Mouse (Mus musculus): ENCODE results near the gene Hist1h2bp. TPM values are rescaled to one million over a fixed set of nuclear protein-coding genes. Genes with fewer than 3 reads are reported as not detected.
A peak's percentile ranks its signal among the peaks of the same experiment; 100 is the strongest.
"Not testable (repeated sequence)": the region's sequence is repeated elsewhere in the genome, so short reads cannot be mapped to it uniquely, and the experiment has no call there.

Gene Hist1h2bp
- polyA plus RNA-seq, 1 experiment from 2014 or later: 0.52 TPM

DNA sequence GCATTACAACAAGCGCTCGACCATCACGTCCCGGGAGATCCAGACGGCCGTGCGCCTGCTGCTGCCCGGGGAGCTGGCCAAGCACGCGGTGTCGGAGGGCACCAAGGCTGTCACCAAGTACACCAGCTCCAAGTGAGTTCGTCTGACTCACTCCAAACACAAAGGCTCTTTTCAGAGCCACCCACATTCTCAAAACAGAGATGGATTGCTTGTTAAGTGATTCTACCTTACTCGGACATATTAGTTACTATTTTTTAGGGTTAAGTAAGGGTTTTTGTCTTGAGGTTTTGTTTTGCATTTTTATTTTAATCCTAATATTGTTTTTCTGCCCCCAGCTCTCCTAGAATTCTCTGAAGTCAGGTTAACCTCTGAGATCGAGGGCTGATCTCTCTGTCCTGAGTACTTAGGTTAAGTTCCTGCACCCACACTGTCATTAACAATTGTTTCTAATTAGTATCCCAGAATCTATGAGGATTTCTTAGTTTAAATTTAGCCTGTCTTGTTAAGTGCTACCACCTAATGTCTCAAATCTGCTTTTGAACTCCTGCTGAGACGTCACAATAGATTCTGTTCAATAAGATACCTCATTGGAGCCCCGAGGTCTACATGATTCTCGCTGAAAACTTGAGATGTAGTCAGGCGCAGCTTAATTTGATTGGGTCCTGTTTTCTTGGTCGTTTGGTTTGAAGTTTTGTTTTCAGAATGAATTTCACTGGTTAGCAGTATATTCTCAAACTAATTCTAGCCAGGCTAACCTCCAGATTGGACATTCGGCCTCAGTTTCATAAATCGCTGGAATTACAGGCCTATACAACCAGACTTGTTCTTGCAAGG is 716 bp downstream of the Hist1h2bp start:
- H3K4me1 ChIP-seq (replicated peaks): peaks cover 35% of the 10 kb centered on the region
- no peaks in the 10 kb centered on the region for H3K36me3 ChIP-seq
- peak overlapping the region; percentile 39 for H3K4me3 ChIP-seq
- peak overlapping the region; percentile 62 for H3K4me2 ChIP-seq
- no peaks in the 10 kb centered on the region for H3K9me3 ChIP-seq
- 12% methylated on average over 17 of the region's 21 CpGs for WGBS
- H3K9ac ChIP-seq: peak overlapping the region; percentile 58
- peak; percentile 52; the same call in 1 of the 2 replicates for ATAC-seq (ENCODE audit: low read depth)
- H3K27ac ChIP-seq (replicated peaks): peak overlapping the region; percentile 77
- H3K27me3 ChIP-seq: no peaks in the 10 kb centered on the region

DNA sequence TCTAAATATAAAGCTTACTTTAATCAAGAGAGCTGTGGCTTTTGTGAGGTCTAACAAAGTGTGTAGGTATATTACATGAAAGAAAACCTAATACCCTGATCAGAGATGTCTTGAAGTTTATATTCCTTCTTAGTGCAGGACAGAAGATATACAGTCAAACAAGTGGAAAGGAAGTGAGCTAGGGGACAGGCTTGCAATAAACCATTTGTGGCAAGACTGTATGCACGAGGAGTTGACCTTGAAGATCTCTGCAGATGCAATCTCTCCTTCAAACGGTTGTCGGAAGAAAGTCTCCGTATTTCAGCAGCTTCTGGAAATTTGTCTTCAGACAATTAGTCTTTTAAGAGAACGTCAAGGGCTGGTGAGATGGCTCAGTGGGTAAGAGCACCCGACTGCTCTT is 2.7 kb downstream of the Hist1h2bp start:
- H3K4me2 ChIP-seq: no peak overlapping the region
- H3K9ac ChIP-seq: no peak overlapping the region
- ATAC-seq (ENCODE audit: low read depth): no peak
- no peaks in the 10 kb centered on the region for H3K9me3 ChIP-seq
- no peak overlapping the region for H3K27ac ChIP-seq (replicated peaks)
- peaks cover 27% of the 10 kb centered on the region for H3K4me1 ChIP-seq (replicated peaks)
- 54% methylated on average over 6 of the region's 6 CpGs for WGBS
- no peaks in the 10 kb centered on the region for H3K27me3 ChIP-seq
- H3K36me3 ChIP-seq: no peaks in the 10 kb centered on the region
- no peak overlapping the region for H3K4me3 ChIP-seq

DNA sequence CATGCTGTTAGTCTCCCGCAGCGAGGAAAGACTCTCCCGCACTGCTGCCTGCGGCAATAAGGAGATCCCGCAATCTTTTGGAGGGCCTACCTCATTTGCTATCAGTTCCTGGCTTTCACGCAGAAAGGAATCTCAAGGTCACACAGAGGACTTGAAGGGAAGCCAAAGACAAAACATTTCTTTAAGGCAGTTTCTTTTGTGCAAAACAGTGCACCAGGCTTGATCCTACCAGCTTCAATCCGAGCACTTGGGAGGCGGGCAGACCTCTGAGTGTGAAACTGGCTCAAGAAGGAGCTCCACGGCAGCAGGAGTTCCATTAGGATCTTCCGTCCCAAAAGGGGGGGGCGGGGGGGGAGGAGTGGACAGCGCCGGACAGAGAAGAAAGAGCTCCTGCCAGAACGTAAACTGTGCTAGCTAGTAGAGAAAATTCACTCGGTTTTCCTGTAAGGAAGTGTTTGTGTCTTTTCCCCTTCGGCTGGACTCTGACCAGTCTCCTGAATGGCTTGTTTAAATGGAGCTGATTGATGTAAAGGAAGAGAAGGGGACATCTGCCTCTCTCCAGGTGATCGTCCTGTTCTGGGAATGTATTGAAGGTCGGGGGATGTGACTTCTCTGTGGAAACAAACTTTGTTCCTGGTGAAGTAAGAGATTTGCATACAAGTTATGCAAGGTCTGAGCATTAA is 3.5 kb downstream of the Hist1h2bp start:
- peak overlapping the region; percentile 57 for H3K9ac ChIP-seq

GRCm38 (mm10) chr13:21795584-21795983 is 8.3 kb downstream of the Hist1h2bp start:
- Histone ChIP-seq H3K4me3 (no peak overlapping the region), H3K9ac (no peak overlapping the region), H3K27ac (replicated peaks) (no peak overlapping the region), H3K27me3 (no peaks in the 10 kb centered on the region), H3K9me3 (no peaks in the 10 kb centered on the region), H3K4me2 (no peak overlapping the region), H3K4me1 (replicated peaks) (peaks cover 5% of the 10 kb centered on the region), H3K36me3 (no peaks in the 10 kb centered on the region)
- 92% methylated on average over 7 of the region's 7 CpGs for WGBS
- ATAC-seq (ENCODE audit: low read depth): no peak

More for the DNA sequence above, 3.5 kb downstream of the Hist1h2bp start:
- Histone ChIP-seq H3K4me3 (peak overlapping the region; percentile 14; the same call in 1 of the 2 replicates), H3K4me2 (peak overlapping the region; percentile 46), H3K36me3 (no peaks in the 10 kb centered on the region), H3K4me1 (replicated peaks) (peaks cover 25% of the 10 kb centered on the region), H3K9me3 (no peaks in the 10 kb centered on the region), H3K27me3 (no peaks in the 10 kb centered on the region), H3K27ac (replicated peaks) (no peak overlapping the region)
- ATAC-seq (ENCODE audit: low read depth): no peak
- WGBS: 6% methylated on average over 18 of the region's 18 CpGs

- not testable (repeated sequence) for ATAC-seq (ENCODE audit: low read depth); H3K4me1 ChIP-seq (replicated peaks); H3K27ac ChIP-seq (replicated peaks); H3K4me2 ChIP-seq; H3K9me3 ChIP-seq; H3K9ac ChIP-seq; H3K27me3 ChIP-seq; H3K4me3 ChIP-seq; H3K36me3 ChIP-seq
Measured at GRCm38 (mm10) chr13:21797163-21797562, 9.9 kb downstream of the Hist1h2bp start.

- WGBS: no CpG with 5 or more reads among the region's 4 CpGs
- not testable (repeated sequence) for H3K4me3 ChIP-seq; H3K4me2 ChIP-seq; H3K36me3 ChIP-seq; H3K27me3 ChIP-seq; H3K9me3 ChIP-seq; H3K27ac ChIP-seq (replicated peaks); H3K4me1 ChIP-seq (replicated peaks); H3K9ac ChIP-seq
- ATAC-seq (ENCODE audit: low read depth): peak; percentile 69
Measured at GRCm38 (mm10) chr13:21803058-21803457, 15.8 kb downstream of the Hist1h2bp start.

GRCm38 (mm10) chr13:21810073-21810472 is 22.8 kb downstream of the Hist1h2bp start, which contains the start of the genes Hist1h2bq and Hist1h2ao:
TSS of gene Hist1h2bq (minus strand) at chr13:21810197.
TSS of gene Hist1h2ao (plus strand) at chr13:21810465.
- H3K27ac ChIP-seq (replicated peaks); H3K4me2 ChIP-seq; H3K4me1 ChIP-seq (replicated peaks); H3K9me3 ChIP-seq; H3K27me3 ChIP-seq; H3K4me3 ChIP-seq; H3K9ac ChIP-seq; H3K36me3 ChIP-seq: not testable (repeated sequence)
- no CpG with 5 or more reads among the region's 23 CpGs for WGBS
- ATAC-seq (ENCODE audit: low read depth): peak; percentile 98

DNA sequence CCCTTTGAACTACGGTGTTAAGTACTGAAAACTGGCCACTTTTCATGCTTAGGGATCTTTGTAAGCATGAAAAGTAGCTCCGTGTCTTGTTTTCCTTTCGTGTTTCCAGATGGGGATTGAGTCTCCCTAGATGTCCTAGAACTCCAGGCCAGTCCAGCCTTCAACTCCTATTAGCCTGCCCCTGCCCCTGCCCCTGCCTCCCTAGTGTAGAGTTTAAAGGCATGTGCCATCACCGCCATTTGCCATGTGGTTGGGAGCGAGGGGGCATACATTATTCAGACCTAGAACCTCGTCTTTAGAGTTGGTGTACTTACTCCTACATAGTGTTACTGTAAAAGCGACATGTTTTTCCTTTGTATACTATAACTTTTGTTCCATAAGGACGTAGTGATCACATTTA is 23.8 kb downstream of the Hist1h2bp start:
- H3K9me3 ChIP-seq; H3K27me3 ChIP-seq; H3K4me3 ChIP-seq; H3K4me2 ChIP-seq; H3K4me1 ChIP-seq (replicated peaks); H3K36me3 ChIP-seq; H3K9ac ChIP-seq; H3K27ac ChIP-seq (replicated peaks): not testable (repeated sequence)
- peak; percentile 18 for ATAC-seq (ENCODE audit: low read depth)
- no CpG with 5 or more reads among the region's 8 CpGs for WGBS

GRCm38 (mm10) chr13:21811539-21811938 is 24.3 kb downstream of the Hist1h2bp start, which contains the start of gene Hist1h4m:
TSS of gene Hist1h4m (plus strand) at chr13:21811746.
- not testable (repeated sequence) for H3K36me3 ChIP-seq; H3K27me3 ChIP-seq; H3K27ac ChIP-seq (replicated peaks); H3K9ac ChIP-seq; H3K4me1 ChIP-seq (replicated peaks); H3K9me3 ChIP-seq
- peak; percentile 34; the same call in 1 of the 2 replicates for ATAC-seq (ENCODE audit: low read depth)
- Histone ChIP-seq H3K4me2 (peak within 1 kb of the TSS; percentile 50), H3K4me3 (peak within 1 kb of the TSS; percentile 21)
- no CpG with 5 or more reads among the region's 24 CpGs for WGBS

DNA sequence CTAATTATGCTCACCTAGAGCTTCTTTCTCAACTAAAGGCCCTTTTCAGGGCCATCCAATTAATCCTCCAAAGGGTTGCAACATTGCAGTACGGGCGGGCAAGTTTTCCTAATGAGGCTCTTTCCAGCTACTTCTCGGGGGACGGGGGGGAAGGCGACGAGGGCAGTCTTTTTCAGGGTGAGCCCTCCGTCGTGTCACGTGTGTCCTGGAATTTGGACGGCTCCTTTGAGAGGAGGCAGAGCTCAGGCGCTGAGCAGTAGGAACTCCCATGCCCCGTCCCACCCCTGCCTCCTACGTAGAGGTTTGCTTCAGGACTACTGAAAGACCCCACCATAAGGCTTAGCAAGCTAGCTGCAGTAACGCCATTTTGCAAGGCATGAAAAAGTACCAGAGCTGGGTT is 24.8 kb downstream of the Hist1h2bp start:
- not testable (repeated sequence) for H3K9me3 ChIP-seq; ATAC-seq (ENCODE audit: low read depth); H3K4me1 ChIP-seq (replicated peaks); H3K27me3 ChIP-seq; H3K36me3 ChIP-seq; H3K27ac ChIP-seq (replicated peaks); H3K9ac ChIP-seq
- H3K4me3 ChIP-seq: peak overlapping the region; percentile 21
- WGBS: 1% methylated on average over 14 of the region's 14 CpGs
- peak overlapping the region; percentile 50 for H3K4me2 ChIP-seq

DNA sequence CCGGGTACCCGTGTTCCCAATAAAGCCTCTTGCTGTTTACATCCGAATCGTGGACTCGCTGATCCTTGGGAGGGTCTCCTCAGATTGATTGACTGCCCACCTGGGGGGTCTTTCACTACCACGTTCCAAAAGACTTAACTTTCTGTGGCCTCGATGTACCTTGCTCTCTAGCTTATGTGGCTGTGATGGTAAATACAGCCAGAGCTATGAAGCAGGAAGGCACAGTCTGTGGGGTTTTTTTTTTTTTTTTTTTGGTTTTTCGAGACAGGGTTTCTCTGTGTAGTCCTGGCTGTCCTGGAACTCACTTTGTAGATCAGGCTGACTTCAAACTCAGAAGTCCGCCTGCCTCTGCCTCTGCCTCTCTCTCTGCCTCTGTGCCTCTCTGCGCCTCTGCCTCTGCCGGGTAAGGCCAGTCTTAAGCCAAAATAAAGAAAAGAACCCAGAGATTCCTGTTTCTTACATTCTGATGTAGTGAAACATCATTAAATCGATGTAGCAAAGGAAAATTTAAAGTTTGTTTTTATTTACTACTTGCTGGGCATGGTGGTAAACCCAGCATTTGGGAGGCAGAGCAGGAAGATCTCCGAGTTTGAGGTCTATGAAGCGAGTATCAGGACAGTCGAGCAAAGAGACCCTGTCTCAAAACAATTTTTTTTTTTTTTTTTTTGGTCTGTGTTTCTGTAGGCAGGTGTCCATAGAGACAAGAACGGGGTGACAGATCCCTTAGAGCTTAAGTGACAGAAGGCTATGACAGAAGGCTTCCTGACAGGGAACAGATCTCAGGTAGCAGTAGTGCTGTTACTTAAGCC is 33.0 kb downstream of the Hist1h2bp start:
- not testable (repeated sequence) for H3K27me3 ChIP-seq; H3K36me3 ChIP-seq; H3K27ac ChIP-seq (replicated peaks); H3K9me3 ChIP-seq; H3K9ac ChIP-seq; H3K4me3 ChIP-seq; H3K4me2 ChIP-seq; H3K4me1 ChIP-seq (replicated peaks); ATAC-seq (ENCODE audit: low read depth)
- 69% methylated on average over 5 of the region's 16 CpGs for WGBS

DNA sequence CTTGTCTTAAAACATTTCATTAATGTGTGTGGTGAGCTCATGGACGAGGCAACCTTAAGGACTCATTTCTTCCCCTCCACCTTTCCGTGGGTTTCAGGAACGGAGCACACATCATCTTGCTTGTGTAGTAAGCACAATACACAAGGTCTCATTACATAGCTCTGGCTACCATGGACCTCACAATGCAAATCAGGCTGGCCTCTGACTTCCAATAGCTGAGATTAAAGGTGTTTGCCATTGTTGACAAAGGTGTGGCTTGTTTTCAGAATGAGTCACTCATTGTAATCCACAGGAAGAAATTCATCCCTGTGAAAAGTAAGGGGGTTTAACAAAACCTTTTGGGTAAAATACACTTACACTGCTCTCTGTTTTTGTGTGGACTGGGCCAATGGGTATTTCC is 41.2 kb downstream of the Hist1h2bp start:
- ATAC-seq (ENCODE audit: low read depth): no peak
- no peaks in the 10 kb centered on the region for H3K36me3 ChIP-seq
- no peaks in the 10 kb centered on the region for H3K9me3 ChIP-seq
- no peak overlapping the region for H3K9ac ChIP-seq
- no peak overlapping the region for H3K4me3 ChIP-seq
- WGBS: 81% methylated on average over 3 of the region's 3 CpGs
- no peak overlapping the region for H3K27ac ChIP-seq (replicated peaks)
- no peaks in the 10 kb centered on the region for H3K4me1 ChIP-seq (replicated peaks)
- no peaks in the 10 kb centered on the region for H3K27me3 ChIP-seq
- no peak overlapping the region for H3K4me2 ChIP-seq
